ENCODE assay signal across 10 mouse cellular contexts in genomic region chr4:155851368-155851767, GRCm38 (mm10).
"Had no signal": no experiment of that assay in that cellular context is flagged by ENCODE, and none has a peak within 500 bp of the region (broad histone marks: within the 10 kb centered on the region; RNA-seq: fewer than 3 reads in every experiment).

No protein-coding gene starts in this region.

- H3K4me2 ChIP-seq: limb, embryonic 13.5 days; liver, embryonic 15.5 days; lung, embryonic 14.5 days; stomach, embryonic 15.5 days had no signal

- H3K27me3 ChIP-seq: limb, embryonic 13.5 days; stomach, embryonic 15.5 days had no signal

- H3K9ac ChIP-seq: limb, embryonic 13.5 days; liver, embryonic 15.5 days; lung, embryonic 14.5 days; stomach, embryonic 15.5 days had no signal

- H3K4me3 ChIP-seq: limb, embryonic 13.5 days; liver, embryonic 15.5 days; midbrain, embryonic 10.5 days; stomach, embryonic 15.5 days had no signal

- ATAC-seq: midbrain, embryonic 16.5 days had no signal

- H3K9me3 ChIP-seq: limb, embryonic 13.5 days; liver, embryonic 15.5 days; midbrain, embryonic 10.5 days; stomach, embryonic 15.5 days had no signal

- H3K27ac ChIP-seq: limb, embryonic 13.5 days; liver, embryonic 15.5 days; midbrain, embryonic 10.5 days; stomach, embryonic 15.5 days had no signal

- DNase-seq: left cerebral cortex, postnatal 4 days; lung, embryonic 14.5 days; right cerebral cortex, postnatal 14 days; thymus, adult 2 months; thymus, postnatal 36 days had no signal
